Mouse (Mus musculus) retina, embryonic 14.5 days (tissue): Measurements from ENCODE around the gene Tram2.

Source experiments
- DNase-seq: peaks from one replicate; pipeline ENCODE4 v3.0.0-alpha.2; 2015; ENCODE audit warnings: low spot score

Tram2 gene

DNA sequence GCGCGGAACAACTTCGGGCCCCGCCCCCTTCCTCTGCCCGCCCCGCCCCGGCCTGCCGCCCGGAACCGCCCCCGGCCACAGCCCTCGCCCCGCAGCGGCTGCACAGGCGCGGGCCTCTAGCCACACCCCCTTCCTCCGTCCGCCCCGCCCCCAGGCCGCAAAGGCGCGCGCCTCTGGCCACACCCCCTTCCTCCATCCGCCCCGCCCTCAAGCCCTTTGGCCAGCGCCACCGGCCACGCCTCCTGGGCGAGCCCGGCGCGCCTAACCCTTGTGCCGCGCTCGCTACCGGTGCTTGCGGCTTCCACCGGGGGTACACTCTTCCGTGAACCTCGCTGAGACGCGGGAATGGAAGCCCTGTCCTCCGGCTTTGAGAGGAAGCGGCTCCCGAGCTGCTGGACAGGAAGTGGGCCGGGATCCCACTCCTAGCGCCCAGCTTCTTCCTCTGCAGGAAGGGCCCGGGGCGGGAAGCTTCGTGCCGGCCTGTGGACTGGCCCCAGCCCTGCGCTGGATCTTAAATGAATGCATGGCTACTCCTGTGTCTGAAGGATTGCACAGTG, at the start of gene Tram2:
TSS of gene Tram2 (minus strand) at position 13 of the 557 bp plus-strand sequence.
- DNase-seq = peak; percentile 94

DNA sequence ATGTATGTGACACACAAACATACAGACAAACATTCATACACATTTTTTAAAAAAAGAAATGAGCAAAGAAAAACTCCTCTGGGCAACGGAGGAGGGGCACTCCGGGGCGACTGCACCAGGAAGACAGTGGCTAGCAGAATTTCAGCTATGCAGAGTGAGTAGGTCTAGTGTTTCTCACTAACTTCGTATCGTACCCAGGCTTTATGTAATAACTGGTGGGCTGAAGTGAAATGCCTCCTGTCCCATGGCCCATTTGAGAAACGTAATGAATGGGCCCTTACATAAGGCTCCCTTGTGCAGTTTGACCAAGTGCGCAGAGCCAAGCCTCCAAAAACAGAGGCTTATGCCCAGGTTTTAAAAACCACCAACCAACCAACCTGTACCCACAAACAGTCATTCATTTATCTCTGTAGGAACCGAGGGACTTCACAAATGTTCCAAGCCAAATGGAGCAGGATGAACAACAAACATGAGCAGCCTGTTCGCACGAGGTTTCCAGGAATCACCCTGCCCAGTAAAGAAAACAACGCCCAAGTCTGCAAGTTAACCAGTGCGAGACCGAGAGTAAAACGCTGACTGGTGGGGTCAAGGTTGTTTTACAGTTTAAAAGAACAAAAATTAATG, 45.8 kb upstream of the Tram2 start:
- DNase-seq = no peak

DNA sequence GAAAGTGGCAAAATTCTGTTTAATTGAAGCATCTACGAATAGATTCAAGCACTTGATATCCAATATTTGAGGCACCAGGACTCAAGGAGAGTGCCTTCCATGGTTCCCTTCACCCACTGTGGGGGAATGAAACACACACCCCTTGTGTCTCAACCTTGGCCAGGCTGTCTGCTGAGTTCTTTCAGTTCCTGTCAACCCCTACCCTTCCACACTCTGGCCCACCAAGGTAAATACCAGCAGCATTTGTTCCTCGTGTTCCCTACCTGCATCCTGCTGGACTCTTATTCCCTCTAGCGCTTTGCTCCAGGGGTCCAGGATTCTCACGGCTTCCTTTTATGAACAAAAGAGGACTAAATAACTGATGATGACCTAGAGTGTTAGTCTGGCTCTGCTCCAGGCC, 24.8 kb upstream of the Tram2 start:
- no peak for DNase-seq

DNA sequence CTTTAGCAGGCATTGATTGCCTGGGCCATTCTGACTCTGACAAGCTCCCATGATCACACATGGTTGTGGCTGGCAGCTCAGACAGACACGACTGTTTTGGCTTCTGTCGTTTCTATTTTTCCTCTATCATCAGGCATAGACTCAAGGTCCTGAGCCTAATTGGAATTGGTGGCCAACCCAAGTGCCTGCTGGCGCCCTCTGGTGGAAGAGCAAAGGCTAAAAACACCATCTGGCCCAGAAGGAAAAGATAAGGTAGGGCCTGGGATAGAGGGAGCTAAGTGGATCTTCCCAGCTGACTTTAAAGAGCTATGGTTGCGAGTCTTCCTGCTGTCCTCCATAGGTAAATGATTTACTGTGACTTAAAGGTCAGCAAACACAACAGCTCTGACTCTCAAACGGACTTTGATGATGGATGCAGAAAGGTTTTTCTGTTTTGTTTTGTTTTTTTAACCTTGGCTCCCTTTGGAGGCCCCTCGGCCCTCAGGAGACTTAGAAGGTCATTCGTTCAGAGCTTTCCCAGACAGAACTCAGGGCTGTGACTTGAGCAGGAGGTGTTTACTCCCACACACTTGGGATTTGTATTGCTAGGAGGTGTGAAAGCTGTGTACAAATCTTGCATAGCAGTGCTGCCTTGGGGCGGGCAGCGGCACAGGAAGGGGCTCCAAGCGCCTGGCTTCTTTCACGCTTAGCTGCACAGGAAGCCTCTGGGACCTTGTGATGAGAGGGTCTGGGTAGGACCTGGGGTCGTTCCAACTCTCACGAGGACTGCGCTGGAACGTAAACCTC, 22.4 kb upstream of the Tram2 start:
- no peak for DNase-seq

DNA sequence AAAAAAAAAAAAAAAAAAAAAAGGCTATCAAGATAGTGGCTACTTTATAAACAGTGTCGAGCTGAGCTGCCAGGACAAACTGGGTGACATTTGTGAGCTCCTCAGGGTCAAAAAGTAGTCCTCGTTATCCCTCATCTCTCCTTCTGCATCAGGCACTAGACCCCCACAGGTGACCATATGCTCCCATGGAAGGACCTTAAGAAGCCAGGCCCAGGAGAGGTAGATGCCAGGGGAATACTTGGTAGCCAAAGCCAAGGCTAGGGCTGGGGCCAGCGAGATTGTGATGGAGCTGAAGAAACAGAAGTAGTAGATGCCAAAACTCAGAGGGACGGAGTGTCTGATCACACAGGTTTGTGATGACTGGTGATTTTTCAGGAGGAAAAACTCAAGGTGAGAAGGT, 21.7 kb upstream of the Tram2 start:
- no peak for DNase-seq

DNA sequence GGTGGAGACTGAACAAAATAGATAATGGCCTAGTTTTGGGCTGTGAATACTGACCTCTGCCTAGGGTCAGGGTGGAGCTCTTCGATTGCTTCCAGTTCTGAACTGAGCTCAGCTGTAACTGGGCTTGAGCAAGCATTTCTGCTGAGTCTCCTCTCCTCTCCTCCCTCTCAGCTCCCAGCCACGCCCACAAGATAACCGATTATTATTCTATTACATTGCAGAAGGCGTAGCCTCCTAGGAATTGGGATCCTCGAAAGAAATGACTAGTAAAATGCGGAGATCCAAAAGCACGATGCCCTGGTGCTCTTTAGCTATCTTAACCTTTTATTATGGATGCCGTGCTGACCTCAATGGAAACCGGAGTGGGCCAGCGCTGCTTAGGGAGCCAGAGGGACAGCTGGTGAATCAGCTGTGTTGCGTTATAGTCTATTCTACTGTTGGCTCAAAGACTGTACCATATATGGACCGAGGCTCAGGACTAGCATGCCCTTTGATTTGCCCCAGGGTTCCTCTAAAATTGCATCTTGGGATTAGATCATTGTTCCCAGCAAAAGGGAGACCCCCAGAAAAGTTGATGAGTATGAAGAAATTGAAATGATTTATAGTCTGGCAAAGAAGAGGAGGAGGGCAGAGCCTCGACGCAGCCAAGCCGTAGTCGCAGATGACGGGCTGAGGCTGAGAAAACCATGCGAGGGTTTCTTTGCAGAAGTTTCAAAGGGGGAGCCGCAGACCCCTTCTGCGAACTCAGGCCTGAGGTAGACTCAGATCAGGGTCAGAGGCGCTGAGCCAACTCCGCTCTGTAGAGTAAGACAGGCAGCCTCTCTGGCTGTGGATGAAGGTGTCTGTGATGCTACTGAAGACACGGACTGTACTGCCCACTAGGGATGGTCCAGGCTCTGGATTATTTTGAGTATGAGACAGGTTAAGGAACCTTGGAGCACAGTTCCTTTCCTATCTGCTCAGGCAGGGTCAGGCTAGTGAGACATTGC, 18.3 kb upstream of the Tram2 start:
- DNase-seq = no peak

DNA sequence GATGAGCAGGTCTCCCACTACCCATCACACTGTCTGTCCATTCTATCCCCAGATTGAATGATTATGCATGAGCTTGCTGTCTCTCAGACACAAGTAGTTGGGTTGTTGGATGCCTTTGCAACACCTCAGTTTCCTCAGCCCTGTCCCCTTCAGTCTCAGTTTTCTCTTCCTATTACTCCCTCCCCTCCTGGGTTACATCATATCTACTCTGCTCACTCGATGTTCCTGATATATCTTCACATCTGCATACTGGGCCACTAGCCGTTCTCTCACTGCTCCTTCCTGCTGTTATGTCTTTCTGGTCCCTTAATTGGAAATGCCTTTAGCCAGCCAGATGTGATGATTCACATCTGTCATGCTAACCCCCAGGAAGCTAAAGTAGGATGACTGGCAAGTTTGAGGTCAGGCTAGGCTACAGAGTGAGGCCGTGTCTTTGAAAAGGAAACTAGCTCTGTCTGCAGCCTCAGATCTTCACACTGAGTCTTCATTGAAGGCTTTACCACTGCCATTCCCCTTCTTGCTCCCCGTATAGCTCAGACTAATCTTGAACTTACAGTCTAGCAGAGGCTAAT, 15.7 kb upstream of the Tram2 start:
- DNase-seq = no peak

DNA sequence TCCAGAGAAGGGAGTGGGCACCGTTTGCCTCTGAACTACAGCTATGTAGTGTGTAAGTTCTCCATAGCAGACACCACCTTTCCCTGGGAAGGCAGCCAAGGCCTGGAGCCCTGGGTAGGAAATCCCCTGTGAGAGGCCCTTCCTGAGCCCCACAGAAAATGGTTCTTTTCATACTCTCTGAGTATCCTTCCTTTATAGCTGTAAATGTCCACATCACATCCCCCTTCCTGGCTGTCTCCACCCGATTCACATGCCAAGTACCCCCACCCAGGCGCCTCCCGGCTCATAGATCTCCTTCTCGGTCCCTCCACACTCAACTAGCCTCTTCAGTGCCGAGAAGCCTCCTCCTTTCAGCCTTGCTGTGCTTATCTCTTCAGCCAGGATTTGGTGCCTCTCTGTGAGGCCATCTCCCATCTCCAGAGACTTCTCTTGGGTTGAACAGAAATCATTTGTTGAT, 10.7 kb upstream of the Tram2 start:
- DNase-seq = no peak

DNA sequence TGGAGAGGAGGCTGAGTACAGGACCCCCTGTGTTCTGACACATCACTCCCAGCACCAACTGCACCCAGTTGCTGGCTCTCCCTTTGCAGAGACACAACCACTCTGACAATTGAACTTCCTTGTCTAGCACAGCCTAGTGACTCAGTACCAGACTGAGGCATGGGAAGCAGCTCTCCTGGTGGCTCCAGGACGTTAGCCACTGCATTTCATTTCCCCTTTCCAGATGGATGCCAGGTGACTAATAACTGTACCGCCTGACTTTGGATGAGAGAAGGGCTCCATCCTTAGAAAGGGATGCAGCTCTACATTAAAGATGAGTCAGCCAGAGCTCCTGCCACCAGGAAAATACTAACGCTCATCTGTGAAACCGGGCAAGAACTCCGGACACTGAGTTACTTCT, 7.3 kb upstream of the Tram2 start:
- no peak for DNase-seq

DNA sequence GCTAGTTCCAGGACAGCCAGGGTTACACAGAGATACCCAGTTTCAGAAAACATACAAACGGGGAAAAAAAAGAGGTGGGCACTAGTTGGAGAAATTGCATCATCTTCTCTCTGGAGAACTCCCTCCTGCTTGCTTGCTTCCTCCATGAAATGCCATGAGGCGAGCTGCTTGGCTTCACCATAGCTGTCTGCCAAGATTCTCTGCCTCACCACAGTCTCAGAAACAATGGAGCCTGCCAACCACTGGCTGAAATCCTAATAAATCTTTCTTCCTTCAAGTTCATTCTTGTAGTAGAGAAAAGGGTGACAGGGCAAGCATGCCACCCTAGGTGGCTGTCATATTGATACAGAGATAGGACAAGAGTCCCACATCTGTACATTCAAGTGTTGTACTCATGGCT, 5.6 kb upstream of the Tram2 start:
- DNase-seq = no peak

DNA sequence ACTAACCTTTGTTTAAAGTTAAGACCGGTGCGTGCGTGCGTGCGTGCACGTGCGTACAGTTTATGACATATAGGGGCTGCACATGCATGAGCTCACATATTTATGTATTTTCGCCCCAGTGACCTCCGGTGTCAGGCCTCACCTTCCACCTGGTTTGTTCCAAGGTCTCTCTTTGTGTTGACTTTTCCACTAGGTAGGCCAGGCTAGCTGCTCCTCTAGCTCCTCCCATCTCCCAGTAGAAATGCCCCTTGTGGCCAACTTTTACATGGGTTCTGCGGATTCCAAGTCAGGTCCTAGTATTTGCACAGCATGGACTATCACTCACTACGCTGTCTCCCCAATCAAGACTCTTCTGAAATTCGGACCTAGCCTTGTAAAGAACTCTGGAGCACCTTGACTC, 1.3 kb upstream of the Tram2 start:
- peak; percentile 31 for DNase-seq

DNA sequence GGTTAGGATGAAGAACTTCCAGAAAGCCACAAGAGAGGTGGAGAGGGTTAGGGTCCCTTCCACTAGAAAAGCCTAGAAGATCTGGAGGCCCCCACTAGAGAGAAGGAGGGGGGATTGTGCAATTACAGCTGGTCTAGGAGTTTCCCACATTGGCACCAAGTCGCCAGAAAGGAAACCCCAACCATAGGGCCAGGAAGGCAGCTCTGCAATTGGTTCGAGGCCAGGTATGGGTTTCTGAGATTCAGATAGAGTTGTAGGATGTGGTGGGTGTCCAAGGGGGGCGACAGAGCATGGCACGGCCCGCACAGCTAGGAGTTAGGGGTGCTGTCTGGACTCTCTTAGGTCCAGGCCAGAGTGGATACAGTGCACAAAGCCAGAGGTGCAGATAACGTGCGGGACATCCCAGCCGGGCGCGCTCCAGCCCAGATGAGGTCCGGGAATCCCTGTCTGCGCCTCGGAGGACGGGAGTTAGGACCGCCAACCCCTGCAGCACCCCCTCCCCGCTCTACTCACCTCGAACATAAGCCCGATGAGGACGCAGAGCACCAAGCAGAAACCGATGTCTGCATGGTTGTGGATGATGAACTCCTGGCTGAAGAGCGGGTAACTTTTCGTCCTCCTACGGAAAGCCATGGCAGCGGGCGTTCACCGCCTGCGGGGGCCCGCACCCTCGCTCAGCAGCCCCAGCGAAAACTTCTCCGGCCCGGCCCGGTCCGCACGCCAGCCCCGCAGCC, 381 bp downstream of the Tram2 start:
- no peak for DNase-seq

DNA sequence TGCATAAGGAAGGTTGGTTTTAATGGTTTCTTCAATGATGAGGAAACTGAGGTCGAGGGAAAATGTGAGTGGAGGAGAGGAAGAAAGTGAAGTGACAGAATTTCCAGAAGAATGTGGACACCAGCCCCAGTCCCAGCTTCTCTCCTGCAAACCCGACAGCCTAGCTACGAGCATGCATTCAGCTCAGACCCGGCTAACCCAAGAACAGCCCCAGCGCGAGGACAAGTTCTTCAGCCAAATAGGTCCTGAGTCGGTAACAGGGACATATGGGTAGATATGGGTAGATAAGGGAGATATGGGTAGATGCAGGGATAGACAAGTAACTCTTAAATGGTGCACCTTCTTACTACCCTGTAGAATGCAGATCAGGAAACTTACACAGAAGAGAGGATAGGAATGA, 1.4 kb downstream of the Tram2 start:
- DNase-seq = no peak

DNA sequence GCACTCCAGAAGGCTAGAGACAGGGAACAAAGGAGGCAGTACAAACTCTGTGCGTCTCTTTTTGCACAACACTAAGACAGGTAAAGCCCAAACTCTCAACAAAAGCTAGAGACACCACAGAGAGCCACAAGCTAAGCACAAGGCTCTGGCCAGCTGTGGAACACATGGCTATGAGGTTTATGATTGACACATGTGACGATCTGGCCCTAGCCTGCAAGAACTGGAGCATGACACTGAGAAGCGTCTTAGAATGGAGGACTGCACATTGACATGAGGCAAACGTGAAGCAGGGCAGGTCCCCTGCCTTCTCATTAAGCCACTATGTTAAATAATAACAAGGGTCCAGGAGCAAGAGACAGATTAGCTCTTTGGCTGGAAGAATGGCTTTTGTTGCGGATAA, 1.8 kb downstream of the Tram2 start:
- DNase-seq = peak; percentile 47

DNA sequence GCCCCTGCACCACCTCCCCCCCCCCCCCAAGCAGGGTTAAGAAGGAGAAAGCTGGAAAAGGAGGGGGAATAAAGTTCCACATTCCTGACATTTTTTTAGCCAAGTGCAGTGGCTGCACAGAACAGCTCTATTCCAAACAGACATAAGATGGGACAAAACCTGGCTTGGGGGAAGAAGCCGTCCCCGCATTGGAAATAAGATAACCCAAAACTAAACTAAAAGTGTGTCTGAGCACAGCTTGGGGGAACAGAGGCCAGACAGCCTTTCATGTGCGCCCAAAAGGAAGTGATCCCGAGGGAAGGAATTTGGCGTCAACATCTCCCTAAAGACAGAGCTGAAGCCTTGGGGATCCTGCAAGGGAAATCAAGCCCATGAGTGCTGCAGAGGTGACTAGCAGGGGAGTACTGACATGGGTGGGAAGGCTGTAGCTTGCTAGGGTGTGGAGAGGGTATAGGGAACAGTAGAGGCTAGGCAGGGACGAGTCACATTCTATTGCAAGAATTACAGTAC, 3.0 kb downstream of the Tram2 start:
- no peak for DNase-seq

DNA sequence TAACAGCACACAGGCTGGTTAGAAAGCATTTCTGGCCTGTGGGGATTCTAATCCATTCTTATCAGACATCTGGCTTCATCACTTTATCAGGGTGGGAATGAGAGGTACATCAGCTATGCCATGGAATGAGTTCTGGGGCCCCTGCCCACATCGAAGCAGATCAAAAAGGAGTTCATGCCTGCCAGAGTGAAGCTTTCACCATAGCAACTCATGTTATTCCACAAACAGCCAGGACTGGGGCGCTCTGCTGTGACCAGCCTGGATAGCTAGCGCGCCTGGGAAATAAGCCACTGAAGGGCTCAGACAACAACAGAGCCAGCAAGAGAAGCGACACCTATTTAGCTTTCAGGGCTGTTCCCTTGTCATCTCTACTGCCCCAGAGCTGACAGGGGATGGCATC, 4.8 kb downstream of the Tram2 start:
- DNase-seq = no peak

DNA sequence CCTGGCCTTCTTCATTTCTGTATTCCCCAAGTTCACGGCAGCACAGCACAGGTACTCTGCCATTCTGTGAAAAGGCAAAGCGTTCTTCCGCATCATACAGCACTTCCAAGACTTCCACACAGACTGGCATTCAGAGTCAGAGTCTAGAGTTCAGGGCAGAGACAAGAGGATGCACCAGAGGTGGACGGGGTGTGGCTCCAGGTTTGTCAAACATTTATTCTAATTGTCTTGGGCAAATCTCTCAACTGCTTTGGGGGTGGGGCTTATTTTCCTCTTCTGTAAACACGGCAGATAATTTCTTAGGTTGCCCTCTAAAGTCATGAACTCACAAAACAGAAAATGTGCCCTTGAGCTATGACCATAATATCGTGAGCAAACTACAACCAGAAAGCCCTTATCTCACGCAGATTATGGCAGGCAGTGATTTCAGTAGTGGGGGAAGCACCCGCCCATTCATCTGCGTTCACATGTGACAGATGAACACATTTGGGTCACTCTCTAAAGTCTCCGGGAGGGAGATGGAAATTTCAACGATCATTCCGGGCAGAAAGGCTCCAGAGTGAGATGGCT, 6.1 kb downstream of the Tram2 start:
- DNase-seq = no peak

DNA sequence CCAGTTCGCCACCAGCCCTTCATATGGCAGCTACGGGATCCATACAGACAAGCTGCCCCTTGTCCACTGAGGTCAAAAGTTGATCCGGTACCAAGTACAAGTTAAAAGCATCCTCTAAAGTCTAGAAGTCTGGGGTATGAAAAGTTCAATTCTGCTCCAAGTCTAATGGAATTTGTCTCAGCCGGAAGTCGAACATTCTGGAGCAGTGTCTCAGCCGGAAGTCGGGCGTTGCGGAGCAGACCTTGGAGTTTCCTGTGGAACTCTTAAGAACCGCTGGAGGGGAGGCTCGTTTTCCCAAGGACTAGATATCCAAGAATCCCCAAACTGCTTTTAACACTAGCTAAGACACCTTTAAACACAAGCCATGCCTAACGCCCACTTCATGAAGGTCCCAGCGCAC, 8.4 kb downstream of the Tram2 start:
- no peak for DNase-seq

DNA sequence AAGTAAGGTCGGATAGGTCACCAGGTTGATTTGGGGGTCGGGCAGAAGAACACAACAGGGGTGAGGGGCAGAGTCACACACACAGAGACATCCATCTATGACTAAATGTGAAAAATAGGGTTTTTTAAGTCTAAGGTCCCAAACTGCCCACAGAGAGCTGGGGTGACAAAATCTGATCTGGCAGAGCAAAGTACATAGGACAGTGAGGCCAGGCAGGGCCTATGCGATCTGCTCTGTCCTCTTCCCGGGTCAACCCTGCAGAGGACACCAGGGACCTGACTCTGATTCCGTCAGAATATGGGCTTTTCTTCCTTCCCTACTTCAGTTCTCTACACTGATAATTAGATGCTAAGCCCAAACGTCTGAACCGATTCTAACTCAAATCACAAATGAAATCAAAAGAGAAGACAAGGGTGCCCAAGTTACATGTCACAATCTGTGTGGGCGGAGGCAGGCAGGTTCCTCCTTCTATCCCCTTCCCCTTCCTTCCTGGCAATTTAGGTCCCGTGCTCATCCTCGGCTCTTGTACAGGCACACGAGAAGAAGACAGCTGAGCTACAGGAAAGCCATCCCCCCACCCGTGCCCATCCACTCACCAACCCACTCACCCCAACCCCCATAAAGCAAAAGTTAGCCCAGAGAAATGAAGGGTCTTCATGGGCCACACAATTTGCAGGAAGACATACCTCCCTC, 9.1 kb downstream of the Tram2 start:
- DNase-seq = no peak

DNA sequence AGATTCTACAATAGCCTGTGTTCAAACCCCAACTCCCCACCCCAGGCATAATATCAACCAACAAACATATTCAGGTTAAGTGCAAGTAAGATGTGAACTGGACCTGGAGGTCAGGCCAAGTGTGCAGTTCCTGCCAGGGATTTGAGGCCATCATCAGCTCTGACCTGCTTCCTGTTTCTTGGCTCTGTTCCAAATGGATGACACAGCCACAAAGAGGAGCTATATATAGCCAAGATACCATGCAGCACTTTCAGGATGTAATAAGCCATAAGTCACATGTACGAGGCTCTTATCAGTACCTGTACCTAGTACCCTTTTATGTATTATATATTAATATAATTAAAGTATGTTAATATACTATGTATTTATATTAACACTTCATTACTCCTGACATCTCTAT, 10.5 kb downstream of the Tram2 start:
- DNase-seq = no peak
